Mouse (Mus musculus): ENCODE data around the gene Smg1.

- no peak for TF ChIP-seq TAL1 (IDR thresholded peaks at IDR 0.05; ENCODE audit: low read length)
- TF ChIP-seq GATA1 (IDR thresholded peaks at IDR 0.05; ENCODE audit: low read length) = no peak
Observed at GRCm38 (mm10) chr7:118123512-118124411, 119.7 kb downstream of the Smg1 start.
